Mouse (Mus musculus) lung, adult 2 months (tissue): ENCODE results near the gene Aebp2. TPM values are rescaled to one million over a fixed set of nuclear protein-coding genes. Genes with fewer than 3 reads are reported as not detected.

ENCODE experiments used
- DNase-seq: peaks from one replicate; pipeline ENCODE4 v3.0.0; 2022
- H3K4me1 ChIP-seq: fragments of 200-500 bp; 2 replicates; pipeline ENCODE4 v1.6.1; 2011; ENCODE audit warnings: low read length; ENCODE audit not compliant: control insufficient read depth, insufficient read depth
- H3K4me3 ChIP-seq: fragments of 200-500 bp; replicated peaks from 2 replicates; pipeline ENCODE3; 2011; ENCODE audit warnings: low read depth, mild to moderate bottlenecking, control low read depth, low read length; ENCODE audit errors: extremely low read depth
- CTCF ChIP-seq: fragments of 200-500 bp; IDR thresholded peaks from 2 replicates; pipeline ENCODE4 v1.5.1; 2011; ENCODE audit warnings: mild to moderate bottlenecking, low read length, control low read depth; ENCODE audit not compliant: insufficient read depth
- POLR2A ChIP-seq: fragments of 200-500 bp; IDR thresholded peaks from 2 replicates; pipeline ENCODE4 v1.6.1; 2011; ENCODE audit warnings: low read depth, mild to moderate bottlenecking, control low read depth, low read length, borderline replicate concordance; ENCODE audit errors: extremely low read depth
- WGBS: fragments of 180-500 bp; shearing (Covaris S2); methylation state at CpG from one replicate; pipeline ENCODE4 v1.1.7; 2018; 5-methylcytosine and 5-hydroxymethylcytosine counted together
- polyA plus RNA-seq: library from polyadenylated mRNA; depleted of rRNA; stranded (reverse); fragments of >200 nt; gene quantifications from 2 replicates; pipeline ENCODE4 v1.2.3, GENCODE M21; 2012

Aebp2 gene
- polyA plus RNA-seq, 1 experiment: 31.7 TPM

- TF ChIP-seq CTCF: no peak
- no peak for TF ChIP-seq POLR2A
- no peak for DNase-seq
- Histone ChIP-seq H3K4me1 (no peaks in the 10 kb centered on the region; the same call in 1 of the 2 replicates), H3K4me3 (no peak overlapping the region)
- WGBS: 82% methylated on average over 8 of the region's 8 CpGs
Measured at GRCm38 (mm10) chr6:140667289-140667906, 44.9 kb downstream of the Aebp2 start.

GRCm38 (mm10) chr6:140674414-140674813 lies 52.0 kb downstream of the Aebp2 start:
- Histone ChIP-seq H3K4me1 (peaks cover 5% of the 10 kb centered on the region; the same call in 1 of the 2 replicates), H3K4me3 (no peak overlapping the region)
- 70% methylated on average over 3 of the region's 3 CpGs for WGBS
- TF ChIP-seq POLR2A: no peak
- no peak for TF ChIP-seq CTCF
- no peak for DNase-seq

- TF ChIP-seq POLR2A (no peak), CTCF (no peak)
- no peak for DNase-seq
Measured at GRCm38 (mm10) chr6:140676094-140676493, 53.6 kb downstream of the Aebp2 start.

GRCm38 (mm10) chr6:140677041-140677440 lies 54.6 kb downstream of the Aebp2 start:
- H3K4me1 ChIP-seq: peaks cover 5% of the 10 kb centered on the region; the same call in 1 of the 2 replicates
- DNase-seq: no peak
- WGBS: 70% methylated on average over 4 of the region's 4 CpGs

More at GRCm38 (mm10) chr6:140676094-140676493, 53.6 kb downstream of the Aebp2 start:
- Histone ChIP-seq H3K4me3 (no peak overlapping the region), H3K4me1 (peaks cover 5% of the 10 kb centered on the region; the same call in 1 of the 2 replicates)
- WGBS: 93% methylated on average over 4 of the region's 4 CpGs

GRCm38 (mm10) chr6:140677960-140678359 lies 55.5 kb downstream of the Aebp2 start:
- H3K4me1 ChIP-seq: peaks cover 5% of the 10 kb centered on the region; the same call in 1 of the 2 replicates
- no peak for DNase-seq
- no peak for TF ChIP-seq CTCF
- TF ChIP-seq POLR2A: no peak
- WGBS: 66% methylated on average over 9 of the region's 9 CpGs
- no peak overlapping the region for H3K4me3 ChIP-seq

More at GRCm38 (mm10) chr6:140677041-140677440, 54.6 kb downstream of the Aebp2 start:
- TF ChIP-seq CTCF: no peak
- no peak overlapping the region for H3K4me3 ChIP-seq

GRCm38 (mm10) chr6:140678658-140679271 lies 56.3 kb downstream of the Aebp2 start:
- WGBS: 27% methylated on average over 15 of the region's 15 CpGs
- no peak overlapping the region for H3K4me3 ChIP-seq
- no peak for DNase-seq

GRCm38 (mm10) chr6:140680713-140681112 lies 58.2 kb downstream of the Aebp2 start:
- Histone ChIP-seq H3K4me1 (no peaks in the 10 kb centered on the region), H3K4me3 (no peak overlapping the region)
- WGBS: 79% methylated on average over 7 of the region's 7 CpGs
- no peak for TF ChIP-seq CTCF
- no peak for TF ChIP-seq POLR2A
- no peak for DNase-seq

More at GRCm38 (mm10) chr6:140678658-140679271, 56.3 kb downstream of the Aebp2 start:
- H3K4me1 ChIP-seq: peaks cover 3% of the 10 kb centered on the region; the same call in 1 of the 2 replicates
- TF ChIP-seq CTCF (no peak), POLR2A (no peak)

GRCm38 (mm10) chr6:140682829-140683228 lies 60.4 kb downstream of the Aebp2 start:
- no peak for DNase-seq
- 44% methylated on average over 13 of the region's 13 CpGs for WGBS
- TF ChIP-seq CTCF: no peak
- no peak for TF ChIP-seq POLR2A
- H3K4me3 ChIP-seq: no peak overlapping the region
- H3K4me1 ChIP-seq: no peaks in the 10 kb centered on the region

- H3K4me3 ChIP-seq: no peak overlapping the region
- H3K4me1 ChIP-seq: no peaks in the 10 kb centered on the region
- 91% methylated on average over 11 of the region's 11 CpGs for WGBS
- TF ChIP-seq POLR2A (no peak), CTCF (no peak)
- no peak for DNase-seq
Measured at GRCm38 (mm10) chr6:140684403-140684802, 61.9 kb downstream of the Aebp2 start.
